Mouse (Mus musculus) hindbrain, embryonic 13.5 days (tissue): ENCODE data around the gene Ran. TPM values are rescaled to one million over a fixed set of nuclear protein-coding genes. Genes with fewer than 3 reads are reported as not detected.
A peak's percentile ranks its signal among the peaks of the same experiment; 100 is the strongest.
"Not testable (repeated sequence)": the region's sequence is repeated elsewhere in the genome, so short reads cannot be mapped to it uniquely, and the experiment has no call there.

Source experiments
- ATAC-seq: fragments of 200-750 bp; cut with Nextera tagmentation; 2 replicates; pipeline ENCODE4 v1.8.0; 2017; ENCODE audit warnings: moderate TSS enrichment; ENCODE audit not compliant: low FRiP score
- H3K27ac ChIP-seq: fragments of 300-500 bp; sonication (generic); 2 replicates; pipeline ENCODE4 v1.5.1; 2015; ENCODE audit warnings: inconsistent platforms, mild to moderate bottlenecking, moderate library complexity
- H3K27me3 ChIP-seq: fragments of 300-500 bp; sonication (generic); 2 replicates; pipeline ENCODE4 v1.6.1; 2015; ENCODE audit warnings: mild to moderate bottlenecking, inconsistent platforms
- H3K36me3 ChIP-seq: fragments of 300-500 bp; sonication (generic); 2 replicates; pipeline ENCODE4 v1.6.1; 2015; ENCODE audit warnings: mild to moderate bottlenecking, inconsistent platforms
- H3K4me1 ChIP-seq: fragments of 300-500 bp; sonication (generic); replicated peaks from 2 replicates; pipeline ENCODE4 v1.6.1; 2015; ENCODE audit warnings: inconsistent platforms
- H3K4me2 ChIP-seq: fragments of 300-500 bp; sonication (generic); 2 replicates; pipeline ENCODE4 v1.6.1; 2015; ENCODE audit warnings: inconsistent platforms, mild to moderate bottlenecking, moderate library complexity
- H3K4me3 ChIP-seq: fragments of 300-500 bp; sonication (generic); 2 replicates; pipeline ENCODE4 v1.5.1; 2015; ENCODE audit warnings: mild to moderate bottlenecking, inconsistent platforms
- H3K9ac ChIP-seq: fragments of 300-500 bp; sonication (generic); 2 replicates; pipeline ENCODE4 v1.6.1; 2015; ENCODE audit warnings: mild to moderate bottlenecking, inconsistent platforms
- H3K9me3 ChIP-seq: fragments of 300-500 bp; sonication (generic); 2 replicates; pipeline ENCODE4 v1.6.1; 2016; ENCODE audit warnings: inconsistent platforms
- WGBS: fragments of 180-500 bp; shearing (Covaris S2); methylation state at CpG from one replicate; pipeline ENCODE4 v1.1.7; 2015; 5-methylcytosine and 5-hydroxymethylcytosine counted together
- polyA plus RNA-seq: library from polyadenylated mRNA; unstranded; fragments of >200 nt; fragmentation: Nextera tagmentation; extraction: Ambion mirVana; gene quantifications from 2 replicates; pipeline ENCODE4 v1.2.1, GENCODE M21; 2015

Ran gene
- 416 and 421 TPM in 2 replicates for polyA plus RNA-seq

DNA sequence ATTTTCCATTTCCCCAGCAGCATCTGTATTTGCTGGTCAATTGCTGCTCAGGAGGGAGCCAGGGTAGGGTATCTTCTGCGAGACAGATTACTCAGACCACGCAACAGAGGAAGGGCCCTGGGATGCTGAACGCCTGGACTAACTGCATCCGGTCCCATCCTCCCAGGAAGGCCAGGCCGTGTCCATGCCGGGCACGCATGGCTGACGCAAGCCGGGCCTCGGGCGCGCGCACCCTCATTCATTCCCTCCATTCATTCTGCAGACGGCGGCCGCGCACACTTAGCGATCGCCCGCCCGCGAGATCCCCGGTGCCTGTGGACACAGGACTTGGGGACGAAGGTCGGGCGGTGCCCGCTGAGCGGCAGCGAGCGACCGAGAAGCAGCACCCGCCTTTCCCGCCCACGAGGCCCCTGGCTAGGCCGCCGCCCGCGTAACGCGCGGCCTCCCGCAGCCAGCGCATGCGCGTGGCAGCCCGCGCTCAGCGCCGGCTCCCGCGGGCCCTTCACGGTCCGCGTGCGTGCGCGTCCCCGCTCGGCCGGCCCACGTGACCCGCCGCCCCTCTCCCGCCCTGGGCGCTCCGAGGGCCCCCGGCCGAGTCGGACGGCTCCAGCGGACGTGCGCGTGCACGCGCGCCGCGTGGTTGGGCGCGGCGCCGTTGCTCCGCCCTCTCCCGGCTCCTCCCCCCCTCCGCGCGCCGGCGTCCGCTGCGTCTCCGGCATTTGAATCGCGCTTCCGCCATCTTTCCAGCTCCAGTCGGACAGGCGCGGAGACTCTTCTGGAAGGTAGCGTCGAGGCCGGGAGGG lies at the start of gene Ran:
Gene Ran, plus strand, starts transcription at position 573 of the 803 bp plus-strand sequence.
- H3K9me3 ChIP-seq = no peaks in the 10 kb centered on the region
- ATAC-seq = peak; percentile 89
- H3K27me3 ChIP-seq = no peaks in the 10 kb centered on the region
- peak within 1 kb of the TSS; percentile 99 for H3K27ac ChIP-seq
- peak within 1 kb of the TSS; percentile 95 for H3K4me2 ChIP-seq
- peak within 1 kb of the TSS; percentile 95 for H3K4me3 ChIP-seq
- peaks cover 15% of the 10 kb centered on the region for H3K36me3 ChIP-seq
- peak within 1 kb of the TSS; percentile 97 for H3K9ac ChIP-seq
- peaks cover 22% of the 10 kb centered on the region for H3K4me1 ChIP-seq
- WGBS = 1% methylated on average over 70 of the region's 102 CpGs

DNA sequence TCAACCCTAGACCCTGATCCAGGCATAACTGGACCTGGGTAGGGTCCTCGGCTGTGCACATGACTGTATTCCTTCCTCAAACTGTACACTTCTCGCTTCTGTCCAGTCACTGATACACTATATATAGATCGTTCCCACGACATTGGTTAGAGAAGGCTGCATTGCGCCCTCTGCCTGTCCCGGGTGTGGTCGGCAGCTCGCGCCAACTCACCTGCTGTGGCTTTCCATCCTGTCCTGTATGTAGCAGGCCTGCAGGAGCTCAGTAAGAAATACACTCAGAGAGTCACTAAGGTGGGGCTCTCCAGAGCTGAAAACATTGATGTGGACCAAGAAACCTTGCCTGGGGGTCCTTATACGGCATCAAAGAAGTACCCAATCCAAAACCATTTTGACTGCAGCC lies 49.0 kb upstream of the Ran start:
- Histone ChIP-seq H3K27ac (no peak overlapping the region; the same call in 1 of the 2 replicates), H3K9ac (no peak overlapping the region), H3K27me3 (no peaks in the 10 kb centered on the region), H3K36me3 (no peaks in the 10 kb centered on the region), H3K9me3 (no peaks in the 10 kb centered on the region), H3K4me3 (no peak overlapping the region), H3K4me1 (no peaks in the 10 kb centered on the region), H3K4me2 (0 out of 2 replicates have a peak overlapping the region, but pooled peaks have one; percentile 17)
- WGBS = 79% methylated on average over 10 of the region's 10 CpGs
- 0 out of 2 replicates have a peak, but pooled peaks have one; percentile 10 for ATAC-seq

DNA sequence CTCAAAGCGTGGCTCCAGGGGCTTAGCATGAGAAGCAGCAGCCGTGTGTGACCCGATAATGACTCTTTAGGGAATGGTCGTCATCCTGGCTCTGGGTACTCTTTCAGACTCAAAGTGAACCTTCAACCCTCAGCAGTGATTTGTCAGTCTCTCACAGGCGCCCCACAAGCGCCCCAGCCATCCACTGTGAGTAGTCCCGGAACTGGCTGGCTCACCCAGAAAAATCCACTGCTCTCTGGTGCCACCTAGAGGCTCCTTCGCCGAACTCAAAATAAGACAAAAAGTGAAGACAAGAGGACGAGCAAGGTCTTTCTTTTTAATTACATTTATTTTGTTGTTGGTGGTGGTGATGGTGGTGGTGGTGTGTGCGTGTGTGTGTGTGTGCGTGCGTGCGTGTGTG lies 48.6 kb upstream of the Ran start:
- Histone ChIP-seq H3K4me2 (0 out of 2 replicates have a peak overlapping the region, but pooled peaks have one; percentile 17), H3K9ac (no peak overlapping the region), H3K27ac (no peak overlapping the region; the same call in 1 of the 2 replicates), H3K27me3 (no peaks in the 10 kb centered on the region), H3K4me1 (no peaks in the 10 kb centered on the region; the same call in 1 of the 2 replicates), H3K4me3 (no peak overlapping the region), H3K9me3 (no peaks in the 10 kb centered on the region), H3K36me3 (no peaks in the 10 kb centered on the region)
- ATAC-seq = peak; percentile 63; the same call in 1 of the 2 replicates
- 13% methylated on average over 14 of the region's 14 CpGs for WGBS

DNA sequence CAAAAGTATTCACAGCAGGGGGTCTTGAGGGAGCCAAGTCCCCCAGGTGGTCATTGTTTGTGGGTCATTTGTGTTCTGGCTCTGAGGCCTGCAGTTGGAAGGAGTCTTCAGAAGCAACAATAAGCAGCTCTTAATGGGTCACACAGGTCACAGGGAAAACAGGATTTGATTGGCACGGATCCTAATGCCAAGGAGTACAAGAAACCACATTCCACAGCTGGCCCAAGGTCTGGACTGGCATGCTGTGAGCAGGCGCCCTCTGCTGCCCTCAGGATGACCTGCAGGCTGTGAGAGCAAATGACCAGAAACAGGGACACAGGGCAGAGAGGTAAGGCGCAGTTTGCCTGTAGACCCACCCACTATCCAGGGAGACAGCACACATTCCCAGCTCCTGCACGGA lies 43.6 kb upstream of the Ran start:
- ATAC-seq = no peak
- no peak overlapping the region for H3K9ac ChIP-seq
- WGBS = 9% methylated on average over 4 of the region's 4 CpGs

DNA sequence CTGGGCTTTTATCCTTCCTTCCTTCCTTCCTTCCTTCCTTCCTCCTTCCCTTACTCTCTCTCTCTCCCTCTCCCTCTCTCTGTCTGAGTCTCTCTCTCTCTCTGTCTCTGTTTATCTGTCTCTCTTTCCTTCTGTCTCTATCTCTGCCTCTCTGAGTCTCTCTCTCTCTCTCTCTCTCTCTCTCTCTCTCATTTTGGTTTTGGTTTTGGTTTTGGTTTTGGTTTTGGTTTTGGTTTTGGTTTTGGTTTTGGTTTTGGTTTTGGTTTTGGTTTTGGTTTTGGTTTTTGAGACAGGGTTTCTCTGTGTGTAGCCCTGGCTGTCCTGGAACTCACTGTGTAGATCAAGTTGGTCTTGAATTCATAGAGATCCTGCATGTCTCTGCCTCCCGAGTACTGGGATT lies 42.4 kb upstream of the Ran start:
- H3K27ac ChIP-seq, H3K9ac ChIP-seq, H3K4me2 ChIP-seq, H3K4me1 ChIP-seq, H3K27me3 ChIP-seq, ATAC-seq, H3K9me3 ChIP-seq, H3K36me3 ChIP-seq, H3K4me3 ChIP-seq: not testable (repeated sequence)
- 82% methylated on average over 1 of the region's 1 CpGs for WGBS

More for the DNA sequence above, 43.6 kb upstream of the Ran start:
- Histone ChIP-seq H3K4me2 (no peak overlapping the region), H3K27me3 (no peaks in the 10 kb centered on the region), H3K4me1 (no peaks in the 10 kb centered on the region; the same call in 1 of the 2 replicates), H3K4me3 (no peak overlapping the region), H3K36me3 (no peaks in the 10 kb centered on the region), H3K9me3 (0 out of 2 replicates have a peak, but pooled peaks cover 3% of the 10 kb centered on the region), H3K27ac (no peak overlapping the region)

DNA sequence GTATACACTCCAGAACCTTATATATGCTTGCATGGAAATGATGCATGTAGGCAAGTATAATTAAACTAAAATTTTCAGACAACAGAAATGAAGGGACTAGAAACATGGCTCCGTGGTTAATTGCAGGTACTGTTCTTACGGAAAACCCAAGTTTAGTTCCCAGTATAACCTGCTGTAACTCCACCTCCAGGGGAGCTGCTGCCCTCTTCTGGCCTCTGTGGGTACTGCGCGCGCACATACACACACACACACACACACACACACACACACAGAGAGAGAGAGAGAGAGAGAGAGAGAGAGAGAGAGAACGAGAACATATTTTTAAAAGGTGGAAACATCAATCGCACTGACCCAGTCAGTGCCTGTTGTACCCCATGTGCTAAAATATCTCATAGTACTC lies 40.9 kb upstream of the Ran start:
- no peak overlapping the region for H3K9ac ChIP-seq
- H3K27me3 ChIP-seq = no peaks in the 10 kb centered on the region
- H3K4me1 ChIP-seq = no peaks in the 10 kb centered on the region; the same call in 1 of the 2 replicates
- no peak overlapping the region for H3K4me3 ChIP-seq
- no peak overlapping the region for H3K4me2 ChIP-seq
- 0 out of 2 replicates have a peak, but pooled peaks cover 3% of the 10 kb centered on the region for H3K9me3 ChIP-seq
- H3K27ac ChIP-seq = no peak overlapping the region
- WGBS = 99% methylated on average over 6 of the region's 7 CpGs
- H3K36me3 ChIP-seq = no peaks in the 10 kb centered on the region
- ATAC-seq = no peak

DNA sequence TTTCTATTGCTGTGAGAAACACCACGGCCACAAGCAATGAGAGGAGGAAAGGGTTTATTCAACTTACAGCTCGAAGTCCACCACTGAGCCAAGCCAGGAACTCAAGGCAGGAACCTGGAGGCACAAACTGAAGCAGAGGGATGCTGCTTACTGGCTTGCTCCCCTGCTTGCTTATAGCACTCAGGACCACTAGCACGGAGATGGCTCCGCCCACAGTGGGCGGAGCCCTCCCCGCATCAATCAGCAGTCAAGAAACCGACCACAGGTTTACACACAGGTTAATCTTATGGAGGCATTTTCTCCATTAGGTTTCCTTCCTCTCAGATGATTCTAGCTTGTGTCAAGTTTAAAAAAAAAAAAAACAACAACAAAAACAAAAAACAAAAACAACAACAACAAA lies 39.0 kb upstream of the Ran start:
- no peak overlapping the region for H3K4me3 ChIP-seq
- ATAC-seq = no peak
- no peak overlapping the region for H3K4me2 ChIP-seq
- H3K9ac ChIP-seq = no peak overlapping the region
- no peak overlapping the region for H3K27ac ChIP-seq
- H3K9me3 ChIP-seq = 0 out of 2 replicates have a peak, but pooled peaks cover 3% of the 10 kb centered on the region
- WGBS = 77% methylated on average over 7 of the region's 7 CpGs
- H3K36me3 ChIP-seq = peaks cover 17% of the 10 kb centered on the region
- H3K27me3 ChIP-seq = no peaks in the 10 kb centered on the region
- no peaks in the 10 kb centered on the region; the same call in 1 of the 2 replicates for H3K4me1 ChIP-seq

DNA sequence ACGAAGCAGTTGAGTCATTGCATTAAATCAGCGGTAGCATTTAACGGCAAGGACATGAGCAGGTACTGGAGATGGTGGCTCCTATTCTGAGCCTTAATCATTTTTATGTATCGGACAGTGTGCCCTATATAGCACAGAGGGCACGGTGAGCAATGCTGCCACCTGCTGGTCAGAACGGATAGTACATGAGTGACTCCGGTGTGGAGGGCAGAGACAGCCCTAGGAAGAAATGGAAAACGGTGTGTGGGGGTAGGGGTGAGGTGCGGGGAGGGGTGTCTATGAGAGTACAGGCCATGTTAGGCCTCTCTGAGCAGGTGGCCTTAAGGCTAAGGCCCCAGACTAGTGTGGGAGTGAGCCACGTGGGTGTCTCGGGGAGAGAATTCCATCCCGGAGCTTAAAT lies 38.3 kb upstream of the Ran start:
- Histone ChIP-seq H3K4me1 (no peaks in the 10 kb centered on the region), H3K27me3 (no peaks in the 10 kb centered on the region), H3K4me2 (no peak overlapping the region), H3K36me3 (peaks cover 25% of the 10 kb centered on the region), H3K9me3 (0 out of 2 replicates have a peak, but pooled peaks cover 3% of the 10 kb centered on the region), H3K4me3 (no peak overlapping the region), H3K9ac (no peak overlapping the region; the same call in 1 of the 2 replicates), H3K27ac (no peak overlapping the region)
- 26% methylated on average over 12 of the region's 12 CpGs for WGBS
- peak; percentile 75 for ATAC-seq

DNA sequence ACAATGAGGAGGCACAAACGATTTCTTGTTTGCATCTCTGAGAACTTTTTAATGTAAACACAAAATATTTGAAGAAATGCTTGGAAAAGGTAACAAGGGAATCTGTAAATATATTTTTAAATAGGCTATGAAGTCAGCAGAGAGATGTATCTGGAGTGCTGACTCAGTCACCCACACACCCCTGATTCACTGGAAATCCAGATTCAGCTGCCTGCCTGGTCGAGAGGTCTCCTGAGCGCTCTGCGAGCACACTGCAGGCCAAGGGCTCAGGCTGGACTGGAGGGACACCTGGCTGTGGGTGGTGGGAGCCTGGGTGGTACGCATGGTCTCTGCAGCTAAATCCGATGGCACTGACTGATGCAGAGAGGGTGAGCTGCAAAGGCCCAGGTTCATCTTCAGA lies 35.3 kb upstream of the Ran start:
- Histone ChIP-seq H3K9ac (no peak overlapping the region), H3K36me3 (peaks cover 46% of the 10 kb centered on the region), H3K4me1 (peaks cover 14% of the 10 kb centered on the region; the same call in 1 of the 2 replicates), H3K4me2 (no peak overlapping the region), H3K4me3 (no peak overlapping the region), H3K27me3 (no peaks in the 10 kb centered on the region), H3K9me3 (no peaks in the 10 kb centered on the region), H3K27ac (no peak overlapping the region)
- WGBS = 93% methylated on average over 6 of the region's 6 CpGs
- no peak for ATAC-seq

DNA sequence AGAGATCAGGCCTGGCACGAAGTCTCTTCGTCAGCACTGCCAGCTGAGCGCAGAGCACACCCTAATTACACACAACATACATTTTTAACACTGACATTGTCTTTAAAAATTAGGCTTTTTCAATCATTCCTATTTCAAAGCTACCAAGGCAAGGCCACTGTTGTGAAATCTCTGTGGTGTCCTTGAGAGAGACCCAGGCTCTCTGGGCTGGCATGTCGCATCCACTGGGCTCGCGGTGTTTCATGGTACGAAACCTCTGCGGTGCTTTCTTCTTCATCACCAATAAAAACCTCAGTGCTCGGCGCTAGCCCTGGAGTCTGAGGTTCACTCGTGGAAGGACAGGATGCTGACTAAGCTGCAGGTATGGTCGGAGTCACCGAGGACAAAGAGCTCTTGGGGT lies 33.9 kb upstream of the Ran start:
- Histone ChIP-seq H3K27me3 (no peaks in the 10 kb centered on the region), H3K4me1 (peaks cover 14% of the 10 kb centered on the region; the same call in 1 of the 2 replicates), H3K9ac (no peak overlapping the region), H3K9me3 (no peaks in the 10 kb centered on the region), H3K36me3 (peaks cover 57% of the 10 kb centered on the region), H3K27ac (no peak overlapping the region), H3K4me2 (no peak overlapping the region), H3K4me3 (no peak overlapping the region)
- no peak for ATAC-seq
- 88% methylated on average over 13 of the region's 13 CpGs for WGBS

DNA sequence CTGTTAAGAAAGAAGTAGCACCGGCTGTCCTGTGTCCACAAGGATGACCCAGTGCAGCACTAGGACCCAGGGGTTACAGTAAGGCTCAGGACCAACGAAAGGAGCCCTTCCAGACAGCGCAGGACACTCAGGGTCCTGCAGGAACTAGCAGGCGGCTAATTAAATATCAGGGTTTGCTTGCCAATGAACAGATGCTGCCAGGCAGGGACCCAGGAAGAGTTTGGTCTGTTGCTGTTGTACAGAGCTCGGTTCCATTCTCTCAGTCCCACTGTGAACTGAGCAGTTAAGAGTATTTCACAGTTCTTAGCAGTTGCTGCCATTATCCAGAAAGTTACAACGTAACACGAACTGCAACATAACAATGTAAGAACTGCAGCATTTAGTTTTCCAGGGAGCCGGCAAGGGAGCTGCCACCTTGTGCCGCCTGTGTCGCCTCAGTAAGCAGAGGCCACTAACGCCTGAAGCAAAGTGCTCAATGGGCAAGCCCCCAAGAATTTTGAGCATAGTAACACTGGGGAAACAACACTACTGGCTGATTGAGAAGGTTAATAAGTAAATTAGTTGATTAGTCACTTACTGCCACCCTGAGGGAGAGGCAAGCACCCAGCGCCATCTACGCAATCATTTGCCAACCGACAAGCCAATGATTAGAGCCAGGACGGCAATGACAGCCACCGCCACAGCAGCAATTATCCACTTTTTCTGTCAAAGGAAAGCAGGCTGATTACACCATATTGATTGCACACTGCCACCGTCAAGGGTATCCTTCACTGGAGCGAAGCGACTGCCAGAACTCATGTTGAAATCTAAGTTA lies 32.5 kb upstream of the Ran start:
- Histone ChIP-seq H3K9ac (no peak overlapping the region), H3K36me3 (peaks cover 71% of the 10 kb centered on the region), H3K9me3 (no peaks in the 10 kb centered on the region), H3K4me3 (no peak overlapping the region), H3K4me2 (no peak overlapping the region), H3K4me1 (peaks cover 14% of the 10 kb centered on the region; the same call in 1 of the 2 replicates), H3K27me3 (no peaks in the 10 kb centered on the region), H3K27ac (no peak overlapping the region)
- ATAC-seq = no peak
- 68% methylated on average over 19 of the region's 19 CpGs for WGBS
